Mouse (Mus musculus) limb, embryonic 15.5 days (tissue): Measurements from ENCODE around the gene Smu1. TPM values are rescaled to one million over a fixed set of nuclear protein-coding genes. Genes with fewer than 3 reads are reported as not detected.
A peak's percentile ranks its signal among the peaks of the same experiment; 100 is the strongest.

Source experiments
- ATAC-seq: fragments of 200-750 bp; cut with Nextera tagmentation; 2 replicates; pipeline ENCODE4 v1.8.0; 2017; ENCODE audit warnings: low read depth, moderate TSS enrichment; ENCODE audit not compliant: insufficient number of reproducible peaks, low FRiP score, low TSS enrichment
- H3K27ac ChIP-seq: fragments of 300-500 bp; sonication (generic); 2 replicates; pipeline ENCODE4 v1.5.1; 2015; ENCODE audit warnings: moderate library complexity, mild to moderate bottlenecking, inconsistent platforms
- H3K27me3 ChIP-seq: fragments of 300-500 bp; sonication (generic); 2 replicates; pipeline ENCODE4 v1.6.1; 2015; ENCODE audit warnings: inconsistent platforms
- H3K36me3 ChIP-seq: fragments of 300-500 bp; sonication (generic); 2 replicates; pipeline ENCODE4 v1.6.1; 2015; ENCODE audit warnings: inconsistent platforms
- H3K4me1 ChIP-seq: fragments of 300-500 bp; sonication (generic); 2 replicates; pipeline ENCODE4 v1.6.1; 2015; ENCODE audit warnings: inconsistent platforms
- H3K4me2 ChIP-seq: fragments of 300-500 bp; sonication (generic); 2 replicates; pipeline ENCODE4 v1.6.1; 2015; ENCODE audit warnings: mild to moderate bottlenecking, inconsistent platforms
- H3K4me3 ChIP-seq: fragments of 300-500 bp; sonication (generic); 2 replicates; pipeline ENCODE4 v1.5.1; 2015; ENCODE audit warnings: mild to moderate bottlenecking, inconsistent platforms
- H3K9ac ChIP-seq: fragments of 300-500 bp; sonication (generic); 2 replicates; pipeline ENCODE4 v1.6.1; 2015; ENCODE audit warnings: inconsistent platforms
- H3K9me3 ChIP-seq: fragments of 300-500 bp; sonication (generic); 2 replicates; pipeline ENCODE4 v1.6.1; 2016; ENCODE audit warnings: inconsistent platforms
- WGBS: fragments of 180-500 bp; shearing (Covaris S2); methylation state at CpG from one replicate; pipeline ENCODE4 v1.1.7; 2015; 5-methylcytosine and 5-hydroxymethylcytosine counted together
- polyA plus RNA-seq: library from polyadenylated mRNA; unstranded; fragments of >200 nt; fragmentation: Nextera tagmentation; extraction: Ambion mirVana; gene quantifications from 2 replicates; pipeline ENCODE4 v1.2.1, GENCODE M21; 2015

Gene Smu1
- polyA plus RNA-seq, 1 experiment from 2014 or later, result 134 TPM

- Histone ChIP-seq H3K4me2 (no peak overlapping the region), H3K4me1 (peaks cover 2% of the 10 kb centered on the region; the same call in 1 of the 2 replicates), H3K9me3 (no peaks in the 10 kb centered on the region), H3K36me3 (peaks cover 75% of the 10 kb centered on the region), H3K27me3 (no peaks in the 10 kb centered on the region), H3K4me3 (no peak overlapping the region), H3K9ac (no peak overlapping the region), H3K27ac (no peak overlapping the region)
- no peak for ATAC-seq
Observed at GRCm38 (mm10) chr4:40731262-40731661, 26.5 kb downstream of the Smu1 start.

GRCm38 (mm10) chr4:40727247-40727646 lies 30.5 kb downstream of the Smu1 start:
- no peak overlapping the region for H3K9ac ChIP-seq
- ATAC-seq, result no peak
- 83% methylated on average over 1 of the region's 1 CpGs for WGBS

GRCm38 (mm10) chr4:40725554-40725953 lies 32.2 kb downstream of the Smu1 start:
- ATAC-seq, result no peak
- Histone ChIP-seq H3K9me3 (no peaks in the 10 kb centered on the region), H3K36me3 (peaks cover 45% of the 10 kb centered on the region), H3K4me3 (no peak overlapping the region), H3K27me3 (no peaks in the 10 kb centered on the region), H3K27ac (no peak overlapping the region), H3K9ac (no peak overlapping the region), H3K4me2 (no peak overlapping the region), H3K4me1 (peaks cover 26% of the 10 kb centered on the region)

More at GRCm38 (mm10) chr4:40727247-40727646, 30.5 kb downstream of the Smu1 start:
- Histone ChIP-seq H3K9me3 (no peaks in the 10 kb centered on the region), H3K27me3 (no peaks in the 10 kb centered on the region), H3K4me2 (no peak overlapping the region), H3K27ac (no peak overlapping the region), H3K4me3 (no peak overlapping the region), H3K4me1 (peaks cover 19% of the 10 kb centered on the region), H3K36me3 (peaks cover 60% of the 10 kb centered on the region)

- no peaks in the 10 kb centered on the region for H3K27me3 ChIP-seq
- 78% methylated on average over 7 of the region's 7 CpGs for WGBS
- H3K9ac ChIP-seq, result no peak overlapping the region
- ATAC-seq, result no peak
- H3K9me3 ChIP-seq, result no peaks in the 10 kb centered on the region
- H3K4me2 ChIP-seq, result no peak overlapping the region
- H3K4me3 ChIP-seq, result peak overlapping the region; percentile 88; the same call in 1 of the 2 replicates
- H3K4me1 ChIP-seq, result peaks cover 26% of the 10 kb centered on the region
- H3K36me3 ChIP-seq, result peaks cover 42% of the 10 kb centered on the region
- H3K27ac ChIP-seq, result no peak overlapping the region
Observed at GRCm38 (mm10) chr4:40725141-40725540, 32.6 kb downstream of the Smu1 start.

GRCm38 (mm10) chr4:40722687-40723460 lies 34.8 kb downstream of the Smu1 start:
- peak overlapping the region; percentile 100 for H3K27ac ChIP-seq
- H3K27me3 ChIP-seq, result no peaks in the 10 kb centered on the region
- H3K36me3 ChIP-seq, result peaks cover 27% of the 10 kb centered on the region
- H3K4me1 ChIP-seq, result peaks cover 26% of the 10 kb centered on the region
- ATAC-seq, result peak; percentile 76
- peak overlapping the region; percentile 59 for H3K4me2 ChIP-seq
- H3K9ac ChIP-seq, result peak overlapping the region; percentile 95
- WGBS, result under 1% methylated on average over 57 of the region's 62 CpGs
- peak overlapping the region; percentile 88 for H3K4me3 ChIP-seq
- no peaks in the 10 kb centered on the region for H3K9me3 ChIP-seq

GRCm38 (mm10) chr4:40722011-40722666 lies 35.6 kb downstream of the Smu1 start, which contains the start of gene Dnaja1:
Dnaja1 (plus strand) TSS chr4:40722150.
- Histone ChIP-seq H3K4me1 (peaks cover 26% of the 10 kb centered on the region), H3K4me3 (peak within 1 kb of the TSS; percentile 88), H3K9ac (peak within 1 kb of the TSS; percentile 95), H3K9me3 (no peaks in the 10 kb centered on the region), H3K27me3 (no peaks in the 10 kb centered on the region), H3K36me3 (peaks cover 23% of the 10 kb centered on the region), H3K27ac (peak within 1 kb of the TSS; percentile 100), H3K4me2 (peak within 1 kb of the TSS; percentile 59)
- WGBS, result 0% methylated on average over 51 of the region's 54 CpGs
- ATAC-seq, result peak; percentile 94

GRCm38 (mm10) chr4:40720910-40721309 lies 36.8 kb downstream of the Smu1 start:
- H3K27me3 ChIP-seq, result no peaks in the 10 kb centered on the region
- WGBS, result 90% methylated on average over 8 of the region's 8 CpGs
- peaks cover 14% of the 10 kb centered on the region; the same call in 1 of the 2 replicates for H3K36me3 ChIP-seq
- H3K4me2 ChIP-seq, result peak overlapping the region; percentile 59
- no peaks in the 10 kb centered on the region for H3K9me3 ChIP-seq
- peak overlapping the region; percentile 100 for H3K27ac ChIP-seq
- H3K9ac ChIP-seq, result no peak overlapping the region
- peaks cover 23% of the 10 kb centered on the region for H3K4me1 ChIP-seq
- no peak overlapping the region for H3K4me3 ChIP-seq
- ATAC-seq, result no peak

GRCm38 (mm10) chr4:40717141-40717540 lies 40.6 kb downstream of the Smu1 start:
- Histone ChIP-seq H3K27ac (no peak overlapping the region), H3K4me3 (no peak overlapping the region), H3K27me3 (no peaks in the 10 kb centered on the region), H3K9me3 (no peaks in the 10 kb centered on the region), H3K4me2 (no peak overlapping the region), H3K9ac (no peak overlapping the region), H3K4me1 (peaks cover 6% of the 10 kb centered on the region), H3K36me3 (no peaks in the 10 kb centered on the region)
- ATAC-seq, result no peak
- 88% methylated on average over 3 of the region's 3 CpGs for WGBS

- H3K27me3 ChIP-seq, result no peaks in the 10 kb centered on the region
- no peaks in the 10 kb centered on the region for H3K36me3 ChIP-seq
- H3K27ac ChIP-seq, result peak overlapping the region; percentile 98
- ATAC-seq, result no peak
- peak overlapping the region; percentile 56 for H3K9ac ChIP-seq
- peak overlapping the region; percentile 69 for H3K4me3 ChIP-seq
- H3K4me1 ChIP-seq, result peaks cover 20% of the 10 kb centered on the region
- H3K4me2 ChIP-seq, result peak overlapping the region; percentile 63
- 29% methylated on average over 9 of the region's 9 CpGs for WGBS
- no peaks in the 10 kb centered on the region for H3K9me3 ChIP-seq
Observed at GRCm38 (mm10) chr4:40703710-40704275, 53.9 kb downstream of the Smu1 start.

GRCm38 (mm10) chr4:40702797-40703709 lies 54.7 kb downstream of the Smu1 start, which contains the start of gene Aptx:
Aptx (minus strand) TSS chr4:40703194.
- H3K4me2 ChIP-seq, result peak within 1 kb of the TSS; percentile 64
- peak within 1 kb of the TSS; percentile 56 for H3K9ac ChIP-seq
- H3K9me3 ChIP-seq, result no peaks in the 10 kb centered on the region
- no peaks in the 10 kb centered on the region for H3K27me3 ChIP-seq
- peaks cover 20% of the 10 kb centered on the region for H3K4me1 ChIP-seq
- H3K4me3 ChIP-seq, result peak within 1 kb of the TSS; percentile 69
- whole genome bisulfite sequencing, result under 1% methylated on average over 42 of the region's 42 CpGs
- H3K27ac ChIP-seq, result peak within 1 kb of the TSS; percentile 98
- H3K36me3 ChIP-seq, result no peaks in the 10 kb centered on the region
- ATAC-seq, result peak; percentile 91

- Histone ChIP-seq H3K36me3 (no peaks in the 10 kb centered on the region), H3K4me3 (peak overlapping the region; percentile 69), H3K9ac (0 out of 2 replicates have a peak overlapping the region, but pooled peaks have one; percentile 56), H3K27me3 (no peaks in the 10 kb centered on the region), H3K4me2 (peak overlapping the region; percentile 64), H3K27ac (no peak overlapping the region), H3K4me1 (peaks cover 20% of the 10 kb centered on the region), H3K9me3 (no peaks in the 10 kb centered on the region)
- no peak for ATAC-seq
- 81% methylated on average over 3 of the region's 3 CpGs for WGBS
Observed at GRCm38 (mm10) chr4:40701796-40702195, 55.9 kb downstream of the Smu1 start.
